Comparison of ENCODE assay signal across 8 mouse cellular contexts in the genomic region with DNA sequence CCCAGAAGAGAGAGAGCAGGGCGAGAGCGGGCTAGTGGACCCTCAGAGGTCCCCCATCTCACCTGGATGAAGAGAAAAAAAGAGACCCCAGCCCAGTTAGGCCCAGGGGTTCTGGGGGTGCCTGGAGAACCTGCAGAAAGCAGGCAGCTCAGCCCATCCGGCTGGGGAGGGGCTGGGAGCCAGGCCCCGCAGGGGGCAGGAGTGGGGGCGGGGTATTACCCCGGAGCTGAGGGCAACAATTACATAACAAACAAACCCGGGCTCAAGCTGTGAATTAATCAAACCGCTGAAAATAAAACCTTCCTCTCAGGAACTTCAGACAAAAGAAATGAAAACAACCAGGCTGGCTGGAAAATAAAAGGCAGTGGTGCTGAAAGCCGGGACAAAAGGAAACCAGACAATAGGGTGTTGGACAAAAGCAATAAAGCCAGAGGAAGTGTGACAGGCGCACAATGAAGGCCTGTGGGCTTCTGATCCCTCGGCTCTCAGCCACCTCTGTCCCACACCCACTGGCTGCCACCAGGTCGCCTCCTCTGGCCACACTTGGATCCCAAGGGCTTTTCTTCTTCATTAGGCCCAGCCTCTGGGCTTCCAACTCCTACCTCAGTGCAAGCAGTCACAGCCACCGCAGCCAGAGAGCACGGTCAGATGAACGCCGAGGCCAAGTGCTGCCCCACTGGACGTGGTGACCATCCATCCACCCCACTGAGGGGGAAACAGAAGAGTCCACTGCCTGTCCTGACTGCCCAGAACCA. TPM values are rescaled to one million over a fixed set of nuclear protein-coding genes. Genes with fewer than 3 reads are reported as not detected.
A peak's percentile ranks its signal among the peaks of the same experiment; 100 is the strongest.
DNase-seq lines count a peak whose midpoint lies in the region; ATAC-seq and TF ChIP-seq lines count a peak whose summit lies in the region.

No protein-coding gene starts in this region.

- ATAC-seq in heart, embryonic 12.5 days (ENCODE audit: insufficient number of reproducible peaks, low FRiP score), result peak; percentile 75

- WGBS in spleen, adult 2 months, result 54% methylated on average over 17 of the region's 17 CpGs
- 18% methylated on average over 17 of the region's 17 CpGs for WGBS in heart, embryonic 12.5 days

- peak overlapping the region; percentile 12; the same call in 1 of the 2 replicates for H3K27ac ChIP-seq in spleen, adult 2 months (ENCODE audit: insufficient read depth, low read length)
- peak overlapping the region; percentile 73 for H3K27ac ChIP-seq in heart, embryonic 12.5 days (ENCODE audit: poor library complexity, severe bottlenecking)

- H3K27me3 ChIP-seq in spleen, adult 2 months (ENCODE audit: control insufficient read depth, insufficient read depth, low read length), result no peaks in the 10 kb centered on the region
- no peaks in the 10 kb centered on the region for H3K27me3 ChIP-seq in heart, embryonic 12.5 days (replicated peaks)

- no peak for TF ChIP-seq POLR2A in spleen, adult 2 months (IDR thresholded peaks at IDR 0.05; ENCODE audit: low read depth, low read length)

- no peak for DNase-seq in spleen, adult 2 months (ENCODE audit: low read depth in 1 of 2, low spot score in 2 of 2)
- DNase-seq in spleen, postnatal 10 days (ENCODE audit: low spot score in 2 of 2), result no peak
- DNase-seq in kidney, postnatal 10 days, result peak; percentile 63
- peak; percentile 66 for DNase-seq in neural tube, embryonic 10.5 days (ENCODE audit: extremely low spot score, low spot score)
- no peak for DNase-seq in urinary bladder, postnatal 36 days (ENCODE audit: low spot score in 2 of 2)
- DNase-seq in thymus, postnatal 36 days, result no peak
- DNase-seq in layer of hippocampus, postnatal 10 days (ENCODE audit: low spot score in 2 of 2), result no peak

- no peak for TF ChIP-seq CTCF in spleen, adult 2 months (IDR thresholded peaks at IDR 0.05; ENCODE audit: extremely low read depth, insufficient read depth, insufficient read length, insufficient replicate concordance)

- H3K4me3 ChIP-seq in spleen, adult 2 months (ENCODE audit: extremely low read depth, insufficient read depth, insufficient read length), result no peak overlapping the region
- H3K4me3 ChIP-seq in heart, embryonic 12.5 days, result no peak overlapping the region

- H3K36me3 ChIP-seq in spleen, adult 2 months (ENCODE audit: control insufficient read depth, insufficient read depth, low read length), result no peaks in the 10 kb centered on the region
- peaks cover 4% of the 10 kb centered on the region for H3K36me3 ChIP-seq in heart, embryonic 12.5 days

- peak overlapping the region; percentile 47; the same call in 1 of the 2 replicates for H3K9ac ChIP-seq in heart, embryonic 12.5 days

- H3K4me2 ChIP-seq in heart, embryonic 12.5 days, result peak overlapping the region; percentile 38

- no peaks in the 10 kb centered on the region; the same call in 1 of the 2 replicates for H3K4me1 ChIP-seq in spleen, adult 2 months (ENCODE audit: control insufficient read depth, insufficient read depth, insufficient read length)
- peaks cover 23% of the 10 kb centered on the region for H3K4me1 ChIP-seq in heart, embryonic 12.5 days (replicated peaks)

- H3K9me3 ChIP-seq in heart, embryonic 12.5 days (replicated peaks), result no peaks in the 10 kb centered on the region

RNA-seq across cellular contexts. Expression of a gene that starts 26.5 kb away (rescaled TPM):
- 12.4 and 13.6 TPM in 2 replicates for polyA plus RNA-seq in spleen, adult 2 months (2012; rRNA removed)
- polyA plus RNA-seq in heart, embryonic 12.5 days (2016; fragmentation: Nextera tagmentation; extraction: Ambion mirVana), result 6.6 and 6.8 TPM in 2 replicates
- total RNA-seq in layer of hippocampus, postnatal 10 days (2021), result 10 to 100 TPM in 1 of 2 experiments, 1 to 10 TPM in 1; 9.2 to 10.3 TPM

RNA-seq across cellular contexts. Expression of a gene that starts 34.3 kb away (rescaled TPM):
- 0.20 and 0.22 TPM in 2 replicates for polyA plus RNA-seq in spleen, adult 2 months (2012; rRNA removed)
- polyA plus RNA-seq in heart, embryonic 12.5 days (2016; fragmentation: Nextera tagmentation; extraction: Ambion mirVana), result 1.7 and 2.1 TPM in 2 replicates
- total RNA-seq in layer of hippocampus, postnatal 10 days (2021), result 1 to 10 TPM; 5.3 to 7.3 TPM

RNA-seq across cellular contexts. Expression of a gene that starts 47.4 kb away (rescaled TPM):
- 0.66 TPM in 1 of 2 replicates, not detected in the other for polyA plus RNA-seq in spleen, adult 2 months (2012; rRNA removed)
- 0.18 TPM in 1 of 2 replicates, not detected in the other for polyA plus RNA-seq in heart, embryonic 12.5 days (2016; fragmentation: Nextera tagmentation; extraction: Ambion mirVana)
- total RNA-seq in layer of hippocampus, postnatal 10 days (2021), result under 1 TPM in 1 of 2 experiments, not detected in 1; 0.37 TPM

Comparison
In these comparisons a context has a peak if more than half of its experiments do, and no peak if none do; other contexts are left out.
1. DNase-seq: peak in kidney, postnatal 10 days (single experiment) and neural tube, embryonic 10.5 days (single experiment); none in spleen, adult 2 months (0 of 2), spleen, postnatal 10 days (0 of 2), urinary bladder, postnatal 36 days (0 of 2), thymus, postnatal 36 days (0 of 2) and layer of hippocampus, postnatal 10 days (0 of 2).